Mouse (Mus musculus) embryonic fibroblast, embryonic 13.5 days (primary cell): Measurements from ENCODE around the gene Gm6096. TPM values are rescaled to one million over a fixed set of nuclear protein-coding genes. Genes with fewer than 3 reads are reported as not detected.
A peak's percentile ranks its signal among the peaks of the same experiment; 100 is the strongest.
"Not testable (repeated sequence)": the region's sequence is repeated elsewhere in the genome, so short reads cannot be mapped to it uniquely, and the experiment has no call there.

Experiments
- H3K27ac ChIP-seq: 2 replicates; pipeline ENCODE4 v1.5.1; 2012; ENCODE audit warnings: low read length, control low read depth, inconsistent platforms; ENCODE audit not compliant: insufficient read depth
- H3K4me1 ChIP-seq: 2 replicates; pipeline ENCODE4 v1.6.1; 2011; ENCODE audit warnings: low read length; ENCODE audit not compliant: control insufficient read depth, insufficient read depth
- H3K4me3 ChIP-seq: 2 replicates; pipeline ENCODE4 v1.5.1; 2011; ENCODE audit warnings: mild to moderate bottlenecking, control low read depth, low read length; ENCODE audit not compliant: insufficient read depth
- CTCF ChIP-seq: IDR thresholded peaks from 2 replicates; pipeline ENCODE4 v1.5.1; 2011; ENCODE audit warnings: mild to moderate bottlenecking, control low read depth, low read length, moderate library complexity, borderline replicate concordance; ENCODE audit not compliant: insufficient read depth
- POLR2A ChIP-seq: IDR thresholded peaks from 2 replicates; pipeline ENCODE4 v1.6.1; 2011; ENCODE audit warnings: low read depth, mild to moderate bottlenecking, control low read depth, low read length, moderate library complexity
- polyA plus RNA-seq: library from polyadenylated mRNA; stranded (reverse); fragments of >200 nt; gene quantifications from 2 replicates; pipeline ENCODE4 v1.2.4, GENCODE M21; 2011; ENCODE audit warnings: low read depth; ENCODE audit not compliant: missing spikeins, insufficient read length

The Gm6096 gene
- polyA plus RNA-seq = not detected in 2 replicates

DNA sequence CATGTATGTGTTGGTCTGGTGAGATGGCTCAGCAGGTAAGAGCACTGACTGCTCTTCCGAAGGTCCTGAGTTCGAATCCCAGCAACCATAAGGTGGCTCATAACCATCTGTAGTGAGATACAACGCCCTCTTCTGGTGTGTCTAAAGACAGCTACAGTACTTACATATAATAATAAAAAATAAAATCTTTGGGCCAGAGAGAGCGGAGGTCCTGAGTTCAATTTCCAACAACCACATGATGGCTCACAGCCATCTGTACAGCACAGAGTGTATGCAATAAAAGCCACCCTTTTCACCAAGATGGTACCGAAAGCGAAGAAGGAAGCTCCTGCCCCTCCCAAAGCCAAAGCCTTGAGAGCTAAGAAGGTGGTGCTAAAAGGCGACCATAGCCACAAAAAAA, at the start of gene Gm6096:
Gene Gm6096 (plus strand): TSS at position 301 of the 400 bp plus-strand sequence.
- no peak for TF ChIP-seq POLR2A
- no peak for TF ChIP-seq CTCF
- H3K4me3 ChIP-seq = no peak within 1 kb of the TSS
- H3K27ac ChIP-seq = no peak within 1 kb of the TSS

DNA sequence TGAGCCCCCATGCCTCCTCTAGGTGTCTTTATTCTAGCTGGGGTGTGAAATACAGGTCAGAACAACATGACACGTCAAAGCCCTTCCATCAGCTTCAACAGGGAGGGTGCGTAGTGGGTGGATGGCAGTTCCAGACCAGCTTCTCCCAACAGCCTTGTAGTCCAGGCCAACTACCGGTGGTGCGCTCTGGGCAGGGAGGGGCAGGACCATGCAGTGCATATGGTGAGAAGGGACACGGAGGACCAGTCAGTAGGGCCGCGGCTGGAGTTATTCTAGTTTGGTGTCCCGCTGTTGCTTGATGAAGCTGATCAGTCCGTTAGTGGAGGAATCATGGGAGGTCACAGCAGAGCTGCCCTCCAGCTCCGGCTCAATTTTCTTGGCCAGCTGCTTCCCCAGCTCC, 48.7 kb upstream of the Gm6096 start:
- H3K4me3 ChIP-seq, H3K4me1 ChIP-seq, H3K27ac ChIP-seq: not testable (repeated sequence)

More for the DNA sequence above, at the start of gene Gm6096:
- H3K4me1 ChIP-seq = no peaks in the 10 kb centered on the region

DNA sequence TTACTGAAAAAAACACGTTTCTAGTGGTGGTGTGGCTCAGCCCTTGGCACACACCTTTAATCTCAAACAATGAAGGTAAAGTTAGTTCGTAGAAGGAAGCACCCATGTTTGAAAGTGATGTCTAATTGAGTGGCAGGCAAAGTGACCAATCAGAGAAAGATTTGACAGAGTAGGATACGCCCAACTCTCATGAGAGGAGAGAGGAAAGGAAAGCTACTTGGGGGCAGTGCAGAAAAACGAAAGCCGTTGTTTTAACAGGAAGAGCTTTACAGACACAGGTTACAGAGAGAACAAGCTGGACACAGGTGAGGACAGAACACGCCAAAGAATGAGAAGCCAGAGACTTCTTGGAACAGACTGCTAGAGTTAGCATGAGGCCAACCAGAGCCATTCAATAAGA, 44.5 kb upstream of the Gm6096 start:
- no peak for TF ChIP-seq POLR2A
- no peak for TF ChIP-seq CTCF
- Histone ChIP-seq H3K4me3 (no peak overlapping the region), H3K4me1 (no peaks in the 10 kb centered on the region), H3K27ac (no peak overlapping the region)

DNA sequence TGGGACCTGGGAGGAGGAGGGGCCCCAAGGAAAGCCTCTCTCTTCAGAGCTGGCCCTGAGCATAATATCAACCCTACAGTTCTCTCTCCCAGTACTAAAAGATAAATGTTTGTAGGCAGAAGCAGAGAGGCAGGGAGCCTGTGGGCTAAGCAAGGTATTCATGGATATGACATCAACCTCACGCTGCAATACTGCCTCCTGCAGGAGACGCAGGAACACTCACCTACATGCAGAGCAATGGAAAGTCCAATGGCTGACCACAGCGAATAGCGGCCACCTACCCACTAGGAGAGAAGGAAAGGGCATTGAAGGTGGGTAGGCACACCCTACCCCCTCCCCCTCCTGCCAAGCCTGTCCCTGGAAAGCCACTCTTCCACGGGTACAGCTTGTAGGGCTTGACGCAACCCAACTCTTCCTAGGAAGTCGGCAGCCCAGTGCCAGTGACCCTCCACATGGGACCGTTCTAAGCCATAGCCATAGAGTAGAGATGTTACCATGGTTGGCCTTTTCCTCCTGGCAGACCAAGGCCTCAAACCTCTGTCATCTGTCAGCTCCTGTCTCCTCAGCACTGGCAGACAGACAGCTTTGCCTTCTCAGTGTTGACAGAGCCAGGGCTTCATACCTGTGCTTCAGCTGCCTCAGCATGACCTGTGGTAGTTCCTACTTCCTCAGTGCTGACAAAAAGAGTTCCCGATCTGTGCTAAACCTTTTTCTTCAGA, 42.7 kb upstream of the Gm6096 start:
- Histone ChIP-seq H3K4me3 (no peak overlapping the region), H3K4me1 (no peaks in the 10 kb centered on the region), H3K27ac (no peak overlapping the region)
- TF ChIP-seq CTCF (peak; percentile 54; the same call in 1 of the 2 replicates), POLR2A (no peak)

DNA sequence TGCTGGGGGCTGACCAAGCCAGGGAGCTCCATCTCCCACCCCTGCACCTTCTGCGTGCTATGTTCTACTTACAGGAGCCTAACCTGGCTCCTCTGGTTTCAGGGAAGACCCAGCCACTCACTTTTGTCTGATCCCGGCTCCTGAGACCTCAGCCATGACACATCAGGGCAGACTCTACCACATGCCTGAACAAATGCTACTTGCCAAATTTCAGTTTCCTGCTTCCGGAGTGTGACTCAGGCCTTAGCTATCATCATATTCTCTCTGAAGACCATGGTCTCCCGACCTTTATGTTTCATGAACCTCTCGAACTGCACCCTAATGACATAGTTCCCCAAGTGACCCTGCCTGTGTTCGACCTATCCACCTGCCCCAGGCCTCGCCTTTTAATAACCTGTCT, 37.6 kb upstream of the Gm6096 start:
- no peak overlapping the region for H3K4me3 ChIP-seq
- H3K27ac ChIP-seq = no peak overlapping the region; the same call in 1 of the 2 replicates
- H3K4me1 ChIP-seq = peaks cover 3% of the 10 kb centered on the region; the same call in 1 of the 2 replicates
- TF ChIP-seq CTCF (no peak), POLR2A (no peak)

DNA sequence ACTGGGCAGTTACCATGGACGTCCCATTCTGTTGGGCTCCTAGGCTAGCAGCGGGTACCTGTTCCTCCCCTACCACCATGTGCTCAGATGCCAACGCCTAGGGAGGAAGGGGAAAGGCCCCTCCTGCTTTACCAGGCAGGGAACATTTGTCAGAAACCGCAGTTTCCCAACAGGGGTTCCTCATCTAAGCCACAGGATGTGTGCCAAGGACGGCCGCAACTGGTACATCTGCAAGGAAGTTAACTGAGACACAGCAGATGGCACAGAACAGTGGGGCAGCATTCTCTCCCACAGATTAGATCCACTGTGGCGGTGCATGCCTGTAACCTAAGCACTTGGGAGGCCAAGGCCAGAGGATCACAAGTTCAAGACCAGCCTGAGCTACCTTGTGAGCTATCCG, 36.2 kb upstream of the Gm6096 start:
- TF ChIP-seq CTCF (no peak), POLR2A (no peak)

DNA sequence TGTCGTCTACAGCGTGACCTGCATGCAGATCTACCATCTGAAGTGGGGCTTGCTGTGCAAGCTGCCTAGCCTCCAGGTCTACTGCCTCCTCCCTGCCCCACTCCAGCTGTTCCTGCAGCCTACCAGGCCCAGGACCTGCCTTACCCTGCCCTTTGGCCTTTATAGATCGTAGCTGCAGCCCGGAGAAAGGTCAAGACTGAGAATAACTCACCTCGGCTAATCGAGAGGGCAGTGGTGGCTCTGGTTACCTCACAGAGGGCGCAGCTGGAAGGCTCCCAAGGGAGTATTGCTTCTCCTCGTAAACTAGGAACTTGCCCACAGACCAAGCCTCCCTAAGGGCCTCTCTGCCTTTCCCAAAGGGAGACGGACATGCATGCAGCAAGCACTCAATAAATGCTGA, 35.4 kb upstream of the Gm6096 start:
- H3K27ac ChIP-seq = no peak overlapping the region
- TF ChIP-seq POLR2A (no peak), CTCF (no peak)
- no peak overlapping the region for H3K4me3 ChIP-seq
- H3K4me1 ChIP-seq = peaks cover 3% of the 10 kb centered on the region; the same call in 1 of the 2 replicates

More for the DNA sequence above, 36.2 kb upstream of the Gm6096 start:
- peaks cover 3% of the 10 kb centered on the region; the same call in 1 of the 2 replicates for H3K4me1 ChIP-seq
- no peak overlapping the region for H3K27ac ChIP-seq
- H3K4me3 ChIP-seq = no peak overlapping the region

DNA sequence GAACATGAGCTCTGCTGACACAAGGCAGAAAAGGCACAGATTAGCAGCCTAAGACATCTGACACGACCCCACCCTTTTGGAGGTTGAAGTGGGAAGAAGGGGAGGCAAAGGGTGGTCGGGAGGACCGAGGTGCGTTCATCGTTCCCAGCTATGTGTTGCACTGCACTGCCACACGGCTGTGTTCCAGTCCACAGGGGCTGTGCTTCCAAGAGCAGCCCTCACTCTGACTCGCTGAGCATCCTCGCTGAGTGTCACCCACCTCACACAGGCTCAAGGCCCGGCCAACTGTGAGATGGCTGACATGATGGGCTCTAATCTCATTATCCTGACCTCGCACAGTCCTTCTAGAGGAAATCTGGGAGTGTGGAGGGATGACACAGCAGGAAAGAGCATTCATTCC, 34.4 kb upstream of the Gm6096 start:
- Histone ChIP-seq H3K4me1 (peaks cover 3% of the 10 kb centered on the region; the same call in 1 of the 2 replicates), H3K27ac (no peak overlapping the region), H3K4me3 (no peak overlapping the region)
- no peak for TF ChIP-seq CTCF
- no peak for TF ChIP-seq POLR2A

DNA sequence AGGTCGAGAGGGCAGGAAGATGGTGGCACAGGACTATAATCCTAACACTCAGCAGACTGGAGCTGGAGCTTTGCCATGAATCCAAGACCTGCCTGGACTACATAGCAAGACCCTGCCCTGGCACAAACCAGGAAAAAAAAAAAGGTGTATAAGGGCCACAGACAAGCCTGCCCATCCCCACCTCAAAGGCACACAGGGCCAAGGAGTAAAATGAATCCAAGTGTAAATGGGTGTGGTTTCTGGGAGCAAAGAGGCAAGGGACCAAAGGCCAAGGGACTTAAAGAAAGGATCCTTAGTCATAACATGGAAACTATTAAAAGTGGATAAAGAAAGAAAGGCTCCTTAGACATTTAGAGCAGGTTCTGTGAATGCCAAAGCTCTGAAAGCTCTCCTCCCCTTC, 32.3 kb upstream of the Gm6096 start:
- Histone ChIP-seq H3K27ac (no peak overlapping the region), H3K4me1 (peaks cover 2% of the 10 kb centered on the region; the same call in 1 of the 2 replicates), H3K4me3 (no peak overlapping the region)
- no peak for TF ChIP-seq CTCF
- TF ChIP-seq POLR2A = no peak

DNA sequence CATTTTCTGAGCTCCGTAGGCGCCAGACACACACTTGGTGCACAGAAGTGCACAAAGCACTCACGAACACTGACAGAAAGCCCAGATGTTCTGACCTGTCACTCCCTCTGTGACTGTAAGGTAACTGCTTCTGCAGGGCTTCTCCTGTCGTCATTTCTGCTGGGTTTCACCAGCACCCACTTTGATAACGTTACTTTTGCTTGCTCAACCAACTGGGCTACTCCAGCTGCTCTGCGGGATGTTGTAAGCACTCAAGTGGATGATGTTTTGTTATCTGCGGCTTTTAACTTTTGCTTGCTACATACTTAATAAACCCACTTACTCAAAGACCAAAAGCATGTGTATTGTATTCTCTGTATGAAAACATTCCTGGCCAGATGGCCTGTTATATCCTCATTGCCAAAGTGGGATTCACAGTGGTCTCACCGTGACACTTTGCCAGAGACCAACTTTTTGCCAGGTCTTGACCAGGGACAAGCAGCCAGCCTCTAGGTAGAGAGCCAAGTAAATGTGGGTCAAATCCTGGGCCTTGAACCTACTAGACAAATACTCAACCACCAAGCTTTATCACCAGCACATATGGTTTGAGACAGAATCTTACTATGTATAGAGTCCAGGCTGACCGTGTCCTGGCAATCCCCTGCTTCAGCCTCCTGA, 29.1 kb upstream of the Gm6096 start:
- H3K4me3 ChIP-seq = no peak overlapping the region
- no peak for TF ChIP-seq CTCF
- no peak for TF ChIP-seq POLR2A
- H3K27ac ChIP-seq = no peak overlapping the region
- 0 out of 2 replicates have a peak, but pooled peaks cover 3% of the 10 kb centered on the region for H3K4me1 ChIP-seq
